Mouse (Mus musculus) G1E (cell line): Measurements from ENCODE around the gene S100a10.

Source experiments
- CTCF ChIP-seq: IDR thresholded peaks from 2 replicates; pipeline ENCODE4 v1.5.1; 2012; ENCODE audit warnings: low read depth, low read length, inconsistent platforms, mixed read lengths
- GATA1 ChIP-seq: IDR thresholded peaks from 2 replicates; pipeline ENCODE4 v1.6.1; 2012; ENCODE audit warnings: borderline replicate concordance, low read length, inconsistent platforms, mixed read lengths
- GATA2 ChIP-seq: IDR thresholded peaks from 2 replicates; pipeline ENCODE4 v1.6.1; 2012; ENCODE audit warnings: low read depth, low read length, inconsistent platforms, borderline replicate concordance
- POLR2AphosphoS5 ChIP-seq: IDR thresholded peaks from 2 replicates; pipeline ENCODE4 v1.6.1; 2012; ENCODE audit warnings: low read depth, low read length, inconsistent platforms; ENCODE audit not compliant: insufficient replicate concordance
- TAL1 ChIP-seq: conservative IDR thresholded peaks from 2 replicates; pipeline ENCODE4 v1.6.1; 2012; ENCODE audit warnings: low read depth, low read length, inconsistent platforms, mixed read lengths

GRCm38 (mm10) chr3:93553765-93554378 is 1.0 kb upstream of the S100a10 start:
- TF ChIP-seq GATA1 (no peak), CTCF (no peak), TAL1 (no peak), POLR2AphosphoS5 (no peak), GATA2 (no peak)
